Mouse (Mus musculus) forebrain, embryonic 11.5 days (tissue): Measurements from ENCODE around the gene Vax2. TPM values are rescaled to one million over a fixed set of nuclear protein-coding genes. Genes with fewer than 3 reads are reported as not detected.
A peak's percentile ranks its signal among the peaks of the same experiment; 100 is the strongest.

Experiments
- ATAC-seq: fragments of 200-750 bp; cut with Nextera tagmentation; replicated peaks from 2 replicates; pipeline ENCODE4 v1.8.0; 2017; ENCODE audit warnings: moderate TSS enrichment; ENCODE audit not compliant: low FRiP score
- DNase-seq: peaks from one replicate; pipeline ENCODE4 v3.0.0-alpha.2; 2017; ENCODE audit warnings: low spot score
- H3K27ac ChIP-seq: fragments of 300-500 bp; sonication (generic); 2 replicates; pipeline ENCODE4 v1.5.1; 2014; ENCODE audit warnings: low read depth, low read length
- H3K27me3 ChIP-seq: fragments of 300-500 bp; sonication (generic); 2 replicates; pipeline ENCODE4 v1.6.1; 2014; ENCODE audit warnings: mild to moderate bottlenecking, low read length, mixed read lengths; ENCODE audit not compliant: control insufficient read depth, insufficient read depth
- H3K36me3 ChIP-seq: fragments of 300-500 bp; sonication (generic); 2 replicates; pipeline ENCODE4 v1.6.1; 2014; ENCODE audit warnings: mild to moderate bottlenecking, low read length, moderate library complexity, mixed read lengths; ENCODE audit not compliant: control insufficient read depth, insufficient read depth
- H3K4me1 ChIP-seq: fragments of 300-500 bp; sonication (generic); replicated peaks from 2 replicates; pipeline ENCODE4 v1.6.1; 2014; ENCODE audit warnings: low read length, mixed read lengths; ENCODE audit not compliant: control insufficient read depth, insufficient read depth
- H3K4me2 ChIP-seq: fragments of 300-500 bp; sonication (generic); 2 replicates; pipeline ENCODE4 v1.6.1; 2014; ENCODE audit warnings: low read depth, mild to moderate bottlenecking, low read length, moderate library complexity, mixed read lengths; ENCODE audit not compliant: severe bottlenecking
- H3K4me3 ChIP-seq: fragments of 300-500 bp; sonication (generic); 2 replicates; pipeline ENCODE4 v1.5.1; 2014; ENCODE audit warnings: low read depth, low read length
- H3K9ac ChIP-seq: fragments of 300-500 bp; sonication (generic); 2 replicates; pipeline ENCODE4 v1.6.1; 2014; ENCODE audit warnings: low read length
- H3K9me3 ChIP-seq: fragments of 300-500 bp; sonication (generic); 2 replicates; pipeline ENCODE4 v1.6.1; 2016; ENCODE audit warnings: low read length, mixed read lengths; ENCODE audit not compliant: control insufficient read depth
- WGBS: fragments of 180-500 bp; shearing (Covaris S2); extraction: QIAGEN DNeasy Blood & Tissue Kit; methylation state at CpG from one replicate; pipeline ENCODE4 v1.1.7; 2014; 5-methylcytosine and 5-hydroxymethylcytosine counted together
- polyA plus RNA-seq: library from polyadenylated mRNA; unstranded; fragments of >200 nt; fragmentation: Nextera tagmentation; extraction: Ambion mirVana; gene quantifications from 2 replicates; pipeline ENCODE4 v1.2.1, GENCODE M21; 2014

Vax2 gene
- polyA plus RNA-seq, 1 experiment from 2014 or later, result 0.60 TPM

- H3K9ac ChIP-seq, result peak within 1 kb of the TSS; percentile 1; the same call in 1 of the 2 replicates
- H3K27me3 ChIP-seq, result peaks cover 48% of the 10 kb centered on the region
- H3K4me1 ChIP-seq, result no peaks in the 10 kb centered on the region; the same call in 1 of the 2 replicates
- no peak within 1 kb of the TSS for H3K27ac ChIP-seq
- WGBS, result 19% methylated on average over 6 of the region's 6 CpGs
- no peaks in the 10 kb centered on the region; the same call in 1 of the 2 replicates for H3K36me3 ChIP-seq
- DNase-seq (no peak), ATAC-seq (0 out of 2 replicates have a peak, but pooled peaks have one; percentile 13)
- no peaks in the 10 kb centered on the region for H3K9me3 ChIP-seq
- H3K4me2 ChIP-seq, result peak within 1 kb of the TSS; percentile 40
- peak within 1 kb of the TSS; percentile 4; the same call in 1 of the 2 replicates for H3K4me3 ChIP-seq
Measured at GRCm38 (mm10) chr6:83762344-83762743, 51.3 kb downstream of the Vax2 start, which contains the start of gene Ankrd53. TSS of gene Ankrd53 (plus strand) at chr6:83762644.

- Histone ChIP-seq H3K36me3 (no peaks in the 10 kb centered on the region; the same call in 1 of the 2 replicates), H3K4me1 (no peaks in the 10 kb centered on the region; the same call in 1 of the 2 replicates), H3K4me2 (peak overlapping the region; percentile 40), H3K9ac (peak overlapping the region; percentile 1; the same call in 1 of the 2 replicates), H3K4me3 (peak overlapping the region; percentile 4; the same call in 1 of the 2 replicates), H3K9me3 (no peaks in the 10 kb centered on the region), H3K27me3 (peaks cover 42% of the 10 kb centered on the region), H3K27ac (no peak overlapping the region)
- DNase-seq (peak; percentile 61), ATAC-seq (peak; percentile 68)
- under 1% methylated on average over 35 of the region's 35 CpGs for WGBS
Measured at GRCm38 (mm10) chr6:83762880-83763431, 51.9 kb downstream of the Vax2 start.

- no peaks in the 10 kb centered on the region for H3K9me3 ChIP-seq
- H3K9ac ChIP-seq, result no peak overlapping the region
- H3K4me3 ChIP-seq, result no peak overlapping the region
- H3K36me3 ChIP-seq, result peaks cover 3% of the 10 kb centered on the region; the same call in 1 of the 2 replicates
- no peak overlapping the region for H3K4me2 ChIP-seq
- ATAC-seq (no peak), DNase-seq (no peak)
- H3K27ac ChIP-seq, result no peak overlapping the region
- H3K27me3 ChIP-seq, result peaks cover 14% of the 10 kb centered on the region
- no peaks in the 10 kb centered on the region; the same call in 1 of the 2 replicates for H3K4me1 ChIP-seq
- 93% methylated on average over 3 of the region's 3 CpGs for whole genome bisulfite sequencing
Measured at GRCm38 (mm10) chr6:83766982-83767381, 55.9 kb downstream of the Vax2 start.

- Histone ChIP-seq H3K9ac (no peak overlapping the region), H3K4me3 (no peak overlapping the region), H3K27ac (no peak overlapping the region), H3K9me3 (no peaks in the 10 kb centered on the region), H3K4me2 (no peak overlapping the region), H3K36me3 (peaks cover 3% of the 10 kb centered on the region; the same call in 1 of the 2 replicates), H3K4me1 (no peaks in the 10 kb centered on the region), H3K27me3 (peaks cover 5% of the 10 kb centered on the region; the same call in 1 of the 2 replicates)
- DNase-seq, result no peak
- no peak for ATAC-seq
- 85% methylated on average over 5 of the region's 5 CpGs for WGBS
Measured at GRCm38 (mm10) chr6:83768485-83768884, 57.4 kb downstream of the Vax2 start.

- H3K4me2 ChIP-seq, result peak overlapping the region; percentile 83
- H3K9me3 ChIP-seq, result no peaks in the 10 kb centered on the region
- H3K4me3 ChIP-seq, result peak overlapping the region; percentile 81
- H3K27ac ChIP-seq, result no peak overlapping the region
- WGBS, result 66% methylated on average over 9 of the region's 9 CpGs
- ATAC-seq (no peak), DNase-seq (no peak)
- no peaks in the 10 kb centered on the region for H3K27me3 ChIP-seq
- H3K9ac ChIP-seq, result peak overlapping the region; percentile 85; the same call in 1 of the 2 replicates
- H3K36me3 ChIP-seq, result peaks cover 3% of the 10 kb centered on the region; the same call in 1 of the 2 replicates
- peaks cover 10% of the 10 kb centered on the region for H3K4me1 ChIP-seq
Measured at GRCm38 (mm10) chr6:83774126-83774525, 63.1 kb downstream of the Vax2 start.

- Histone ChIP-seq H3K9ac (peak overlapping the region; percentile 85), H3K27me3 (no peaks in the 10 kb centered on the region), H3K36me3 (no peaks in the 10 kb centered on the region), H3K4me1 (peaks cover 10% of the 10 kb centered on the region), H3K4me2 (peak overlapping the region; percentile 83), H3K9me3 (no peaks in the 10 kb centered on the region), H3K27ac (no peak overlapping the region), H3K4me3 (peak overlapping the region; percentile 81)
- WGBS, result 2% methylated on average over 14 of the region's 14 CpGs
- ATAC-seq (no peak), DNase-seq (peak; percentile 58)
Measured at GRCm38 (mm10) chr6:83774781-83775563, 63.9 kb downstream of the Vax2 start.

- peak within 1 kb of the TSS; percentile 68 for H3K27ac ChIP-seq
- H3K9me3 ChIP-seq, result no peaks in the 10 kb centered on the region
- no peaks in the 10 kb centered on the region for H3K36me3 ChIP-seq
- peak within 1 kb of the TSS; percentile 81 for H3K4me3 ChIP-seq
- peak; percentile 94 for DNase-seq
- peak within 1 kb of the TSS; percentile 85 for H3K9ac ChIP-seq
- no peaks in the 10 kb centered on the region for H3K27me3 ChIP-seq
- peak; percentile 94 for ATAC-seq
- WGBS, result under 1% methylated on average over 45 of the region's 45 CpGs
- peak within 1 kb of the TSS; percentile 83 for H3K4me2 ChIP-seq
- H3K4me1 ChIP-seq, result peaks cover 10% of the 10 kb centered on the region
Measured at GRCm38 (mm10) chr6:83775638-83776293, 64.7 kb downstream of the Vax2 start, which contains the start of gene Tex261. TSS of gene Tex261 (minus strand) at chr6:83775813.

- no peak overlapping the region for H3K4me3 ChIP-seq
- H3K9me3 ChIP-seq, result no peaks in the 10 kb centered on the region
- H3K36me3 ChIP-seq, result no peaks in the 10 kb centered on the region
- no peak overlapping the region for H3K9ac ChIP-seq
- DNase-seq (no peak), ATAC-seq (no peak)
- H3K27ac ChIP-seq, result no peak overlapping the region
- 89% methylated on average over 7 of the region's 7 CpGs for WGBS
- no peaks in the 10 kb centered on the region for H3K27me3 ChIP-seq
- no peak overlapping the region for H3K4me2 ChIP-seq
- H3K4me1 ChIP-seq, result peaks cover 10% of the 10 kb centered on the region
Measured at GRCm38 (mm10) chr6:83778306-83778705, 67.2 kb downstream of the Vax2 start.
